Mouse (Mus musculus): ENCODE results near the gene Kcnq4.

Kcnq4 gene

GRCm38 (mm10) chr4:120747941-120748866 lies at the start of gene Kcnq4:
Kcnq4 (minus strand) TSS chr4:120748612.
- Histone ChIP-seq H3K27me3 (ENCODE audit: control insufficient read depth, insufficient read depth, low read length, poor library complexity, severe bottlenecking) (no peaks in the 10 kb centered on the region), H3K36me3 (ENCODE audit: control insufficient read depth, insufficient read depth, low read length, poor library complexity, severe bottlenecking) (no peaks in the 10 kb centered on the region)
- DNase-seq (ENCODE audit: low read depth, low spot score), result no peak

GRCm38 (mm10) chr4:120796687-120797086 lies 48.3 kb upstream of the Kcnq4 start:
- H3K36me3 ChIP-seq (ENCODE audit: control insufficient read depth, insufficient read depth, low read length, poor library complexity, severe bottlenecking), result no peaks in the 10 kb centered on the region; the same call in 1 of the 2 replicates
- no peaks in the 10 kb centered on the region for H3K27me3 ChIP-seq (ENCODE audit: control insufficient read depth, insufficient read depth, low read length, poor library complexity, severe bottlenecking)
- DNase-seq (ENCODE audit: low read depth, low spot score), result no peak

- no peaks in the 10 kb centered on the region; the same call in 1 of the 2 replicates for H3K36me3 ChIP-seq (ENCODE audit: control insufficient read depth, insufficient read depth, low read length, poor library complexity, severe bottlenecking)
- H3K27me3 ChIP-seq (ENCODE audit: control insufficient read depth, insufficient read depth, low read length, poor library complexity, severe bottlenecking), result no peaks in the 10 kb centered on the region
- DNase-seq (ENCODE audit: low read depth, low spot score), result no peak
Measured at GRCm38 (mm10) chr4:120795646-120796045, 47.2 kb upstream of the Kcnq4 start.

- H3K27me3 ChIP-seq (ENCODE audit: control insufficient read depth, insufficient read depth, low read length, poor library complexity, severe bottlenecking), result no peaks in the 10 kb centered on the region
- no peak for DNase-seq (ENCODE audit: low read depth, low spot score)
- peaks cover 4% of the 10 kb centered on the region; the same call in 1 of the 2 replicates for H3K36me3 ChIP-seq (ENCODE audit: control insufficient read depth, insufficient read depth, low read length, poor library complexity, severe bottlenecking)
Measured at GRCm38 (mm10) chr4:120792918-120793317, 44.5 kb upstream of the Kcnq4 start.

GRCm38 (mm10) chr4:120790027-120790426 lies 41.6 kb upstream of the Kcnq4 start:
- no peak for DNase-seq (ENCODE audit: low read depth, low spot score)
- peaks cover 5% of the 10 kb centered on the region; the same call in 1 of the 2 replicates for H3K36me3 ChIP-seq (ENCODE audit: control insufficient read depth, insufficient read depth, low read length, poor library complexity, severe bottlenecking)
- no peaks in the 10 kb centered on the region for H3K27me3 ChIP-seq (ENCODE audit: control insufficient read depth, insufficient read depth, low read length, poor library complexity, severe bottlenecking)

GRCm38 (mm10) chr4:120755801-120756200 lies 7.4 kb upstream of the Kcnq4 start:
- H3K27me3 ChIP-seq (ENCODE audit: control insufficient read depth, insufficient read depth, low read length, poor library complexity, severe bottlenecking), result no peaks in the 10 kb centered on the region
- peaks cover 5% of the 10 kb centered on the region for H3K36me3 ChIP-seq (ENCODE audit: control insufficient read depth, insufficient read depth, low read length, poor library complexity, severe bottlenecking)
- no peak for DNase-seq (ENCODE audit: low read depth, low spot score)

- peak; percentile 70 for DNase-seq (ENCODE audit: low read depth, low spot score)
- H3K36me3 ChIP-seq (ENCODE audit: control insufficient read depth, insufficient read depth, low read length, poor library complexity, severe bottlenecking), result peaks cover 5% of the 10 kb centered on the region
- H3K27me3 ChIP-seq (ENCODE audit: control insufficient read depth, insufficient read depth, low read length, poor library complexity, severe bottlenecking), result no peaks in the 10 kb centered on the region
Measured at GRCm38 (mm10) chr4:120755299-120755698, 6.9 kb upstream of the Kcnq4 start.

GRCm38 (mm10) chr4:120749601-120750000 lies 1.2 kb upstream of the Kcnq4 start:
- no peaks in the 10 kb centered on the region for H3K27me3 ChIP-seq (ENCODE audit: control insufficient read depth, insufficient read depth, low read length, poor library complexity, severe bottlenecking)
- no peaks in the 10 kb centered on the region for H3K36me3 ChIP-seq (ENCODE audit: control insufficient read depth, insufficient read depth, low read length, poor library complexity, severe bottlenecking)
- DNase-seq (ENCODE audit: low read depth, low spot score), result no peak

- Histone ChIP-seq H3K36me3 (ENCODE audit: control insufficient read depth, insufficient read depth, low read length, poor library complexity, severe bottlenecking) (no peaks in the 10 kb centered on the region), H3K27me3 (ENCODE audit: control insufficient read depth, insufficient read depth, low read length, poor library complexity, severe bottlenecking) (no peaks in the 10 kb centered on the region)
- DNase-seq (ENCODE audit: low read depth, low spot score), result no peak
Measured at GRCm38 (mm10) chr4:120747243-120747792, 1.1 kb downstream of the Kcnq4 start.

GRCm38 (mm10) chr4:120746552-120747150 lies 1.8 kb downstream of the Kcnq4 start:
- no peak for DNase-seq (ENCODE audit: low read depth, low spot score)
- no peaks in the 10 kb centered on the region for H3K27me3 ChIP-seq (ENCODE audit: control insufficient read depth, insufficient read depth, low read length, poor library complexity, severe bottlenecking)
- no peaks in the 10 kb centered on the region for H3K36me3 ChIP-seq (ENCODE audit: control insufficient read depth, insufficient read depth, low read length, poor library complexity, severe bottlenecking)

GRCm38 (mm10) chr4:120745731-120746551 lies 2.5 kb downstream of the Kcnq4 start:
- no peak for DNase-seq (ENCODE audit: low read depth, low spot score)
- H3K36me3 ChIP-seq (ENCODE audit: control insufficient read depth, insufficient read depth, low read length, poor library complexity, severe bottlenecking), result no peaks in the 10 kb centered on the region
- H3K27me3 ChIP-seq (ENCODE audit: control insufficient read depth, insufficient read depth, low read length, poor library complexity, severe bottlenecking), result no peaks in the 10 kb centered on the region

- H3K27me3 ChIP-seq (ENCODE audit: control insufficient read depth, insufficient read depth, low read length, poor library complexity, severe bottlenecking), result no peaks in the 10 kb centered on the region
- no peaks in the 10 kb centered on the region for H3K36me3 ChIP-seq (ENCODE audit: control insufficient read depth, insufficient read depth, low read length, poor library complexity, severe bottlenecking)
- DNase-seq (ENCODE audit: low read depth, low spot score), result no peak
Measured at GRCm38 (mm10) chr4:120743636-120744035, 4.8 kb downstream of the Kcnq4 start.

GRCm38 (mm10) chr4:120741303-120741702 lies 7.1 kb downstream of the Kcnq4 start:
- Histone ChIP-seq H3K36me3 (ENCODE audit: control insufficient read depth, insufficient read depth, low read length, poor library complexity, severe bottlenecking) (no peaks in the 10 kb centered on the region), H3K27me3 (ENCODE audit: control insufficient read depth, insufficient read depth, low read length, poor library complexity, severe bottlenecking) (no peaks in the 10 kb centered on the region)
- DNase-seq (ENCODE audit: low read depth, low spot score), result no peak

GRCm38 (mm10) chr4:120734012-120734622 lies 14.3 kb downstream of the Kcnq4 start:
- DNase-seq (ENCODE audit: low read depth, low spot score), result no peak
- no peaks in the 10 kb centered on the region for H3K36me3 ChIP-seq (ENCODE audit: control insufficient read depth, insufficient read depth, low read length, poor library complexity, severe bottlenecking)
- no peaks in the 10 kb centered on the region for H3K27me3 ChIP-seq (ENCODE audit: control insufficient read depth, insufficient read depth, low read length, poor library complexity, severe bottlenecking)

Measured in splenic B cell, adult 2 months (primary cell).